Mouse (Mus musculus): ENCODE measurements around the gene Fgd6.

- no peak for TF ChIP-seq POLR2A (IDR thresholded peaks at IDR 0.05; ENCODE audit: control insufficient read depth, extremely low read depth, insufficient read depth, low read length, poor library complexity)
- TF ChIP-seq CTCF (IDR thresholded peaks at IDR 0.05; ENCODE audit: borderline replicate concordance, control insufficient read depth, extremely low read depth, insufficient read depth, low read length, poor library complexity), result no peak
Observed at GRCm38 (mm10) chr10:94123581-94123980, 87.8 kb downstream of the Fgd6 start.
